Mouse (Mus musculus): Measurements from ENCODE around the gene Olfr1342. TPM values are rescaled to one million over a fixed set of nuclear protein-coding genes. Genes with fewer than 3 reads are reported as not detected.

Olfr1342 gene
- polyA plus RNA-seq, 1 experiment from 2014 or later, result not detected

- H3K4me1 ChIP-seq (replicated peaks), result no peaks in the 10 kb centered on the region
- no peak overlapping the region for H3K4me2 ChIP-seq
- no peak overlapping the region for H3K27ac ChIP-seq
- 15% methylated on average over 2 of the region's 2 CpGs for WGBS (ENCODE audit: insufficient replicate concordance)
- H3K9ac ChIP-seq, result no peak overlapping the region
- no peaks in the 10 kb centered on the region for H3K36me3 ChIP-seq
- no peak overlapping the region for H3K4me3 ChIP-seq (replicated peaks)
- H3K27me3 ChIP-seq, result no peaks in the 10 kb centered on the region
- DNase-seq (no peak), ATAC-seq (ENCODE audit: low read depth) (no peak)
- no peaks in the 10 kb centered on the region for H3K9me3 ChIP-seq (replicated peaks)
Measured at GRCm38 (mm10) chr4:118687086-118687485, 5.5 kb downstream of the Olfr1342 start.

- Histone ChIP-seq H3K36me3 (no peaks in the 10 kb centered on the region), H3K9ac (no peak within 1 kb of the TSS), H3K4me1 (replicated peaks) (no peaks in the 10 kb centered on the region), H3K4me3 (replicated peaks) (no peak within 1 kb of the TSS), H3K27me3 (no peaks in the 10 kb centered on the region), H3K9me3 (replicated peaks) (no peaks in the 10 kb centered on the region), H3K4me2 (no peak within 1 kb of the TSS), H3K27ac (no peak within 1 kb of the TSS)
- ATAC-seq (ENCODE audit: low read depth) (no peak), DNase-seq (no peak)
Measured at GRCm38 (mm10) chr4:118658652-118659051, 33.9 kb downstream of the Olfr1342 start, which contains the start of gene Olfr62. Gene Olfr62, plus strand, starts transcription at chr4:118658952.

- H3K9me3 ChIP-seq (replicated peaks), result no peaks in the 10 kb centered on the region
- H3K4me3 ChIP-seq (replicated peaks), result no peak overlapping the region
- no peak overlapping the region for H3K9ac ChIP-seq
- 7% methylated on average over 2 of the region's 2 CpGs for WGBS (ENCODE audit: insufficient replicate concordance)
- H3K36me3 ChIP-seq, result no peaks in the 10 kb centered on the region
- no peak for DNase-seq
- H3K27ac ChIP-seq, result no peak overlapping the region
- no peak overlapping the region for H3K4me2 ChIP-seq
- H3K4me1 ChIP-seq (replicated peaks), result no peaks in the 10 kb centered on the region
- no peak for ATAC-seq (ENCODE audit: low read depth)
- H3K27me3 ChIP-seq, result no peaks in the 10 kb centered on the region
Measured at GRCm38 (mm10) chr4:118645234-118645633, 47.3 kb downstream of the Olfr1342 start.

- H3K27me3 ChIP-seq, result no peaks in the 10 kb centered on the region
- no peak overlapping the region for H3K4me3 ChIP-seq (replicated peaks)
- DNase-seq (no peak), ATAC-seq (ENCODE audit: low read depth) (no peak)
- no peaks in the 10 kb centered on the region for H3K9me3 ChIP-seq (replicated peaks)
- H3K36me3 ChIP-seq, result no peaks in the 10 kb centered on the region
- H3K4me1 ChIP-seq (replicated peaks), result no peaks in the 10 kb centered on the region
- H3K9ac ChIP-seq, result no peak overlapping the region
- WGBS (ENCODE audit: insufficient replicate concordance), result 38% methylated on average over 20 of the region's 20 CpGs
- H3K27ac ChIP-seq, result no peak overlapping the region
- H3K4me2 ChIP-seq, result no peak overlapping the region
Measured at GRCm38 (mm10) chr4:118642346-118643190, 50.0 kb downstream of the Olfr1342 start.

Other genes with a start within 250 kb of the Olfr1342 start
- gene Mpl, start 235.2 kb downstream of the Olfr1342 start, polyA plus RNA-seq (2015; fragmentation: Nextera tagmentation; extraction: Ambion mirVana), result 10.8 and 10.9 TPM in 2 replicates
- 7.0 and 8.0 TPM in 2 replicates for gene Tie1, start 202.7 kb downstream of the Olfr1342 start, polyA plus RNA-seq (2015; fragmentation: Nextera tagmentation; extraction: Ambion mirVana)
- gene 2610528J11Rik, start 165.8 kb downstream of the Olfr1342 start, polyA plus RNA-seq (2015; fragmentation: Nextera tagmentation; extraction: Ambion mirVana), result 5.2 and 5.6 TPM in 2 replicates
- gene Tmem125, start 148.7 kb downstream of the Olfr1342 start, polyA plus RNA-seq (2015; fragmentation: Nextera tagmentation; extraction: Ambion mirVana), result 0.80 and 0.88 TPM in 2 replicates
- 1.2 and 1.3 TPM in 2 replicates for gene Cfap57, start 72.0 kb downstream of the Olfr1342 start, polyA plus RNA-seq (2015; fragmentation: Nextera tagmentation; extraction: Ambion mirVana)
- 122 and 144 TPM in 2 replicates for gene Ebna1bp2, start 72.0 kb downstream of the Olfr1342 start, polyA plus RNA-seq (2015; fragmentation: Nextera tagmentation; extraction: Ambion mirVana)
- gene Olfr62, start 33.8 kb downstream of the Olfr1342 start, polyA plus RNA-seq (2015; fragmentation: Nextera tagmentation; extraction: Ambion mirVana), result not detected in 2 replicates
- not detected in 2 replicates for gene Olfr1341, start 10.8 kb upstream of the Olfr1342 start, polyA plus RNA-seq (2015; fragmentation: Nextera tagmentation; extraction: Ambion mirVana)
- gene Olfr1340, start 27.4 kb upstream of the Olfr1342 start, polyA plus RNA-seq (2015; fragmentation: Nextera tagmentation; extraction: Ambion mirVana), result not detected in 2 replicates
- not detected in 2 replicates for gene Olfr1339, start 39.4 kb upstream of the Olfr1342 start, polyA plus RNA-seq (2015; fragmentation: Nextera tagmentation; extraction: Ambion mirVana)
- not detected in 2 replicates for gene Olfr1338, start 66.0 kb upstream of the Olfr1342 start, polyA plus RNA-seq (2015; fragmentation: Nextera tagmentation; extraction: Ambion mirVana)
- not detected in 2 replicates for gene Olfr1337, start 89.8 kb upstream of the Olfr1342 start, polyA plus RNA-seq (2015; fragmentation: Nextera tagmentation; extraction: Ambion mirVana)
- not detected in 2 replicates for gene Olfr1335, start 117.2 kb upstream of the Olfr1342 start, polyA plus RNA-seq (2015; fragmentation: Nextera tagmentation; extraction: Ambion mirVana)
- not detected in 2 replicates for gene Olfr1333, start 143.5 kb upstream of the Olfr1342 start, polyA plus RNA-seq (2015; fragmentation: Nextera tagmentation; extraction: Ambion mirVana)
- not detected in 2 replicates for gene Olfr1331, start 171.9 kb upstream of the Olfr1342 start, polyA plus RNA-seq (2015; fragmentation: Nextera tagmentation; extraction: Ambion mirVana)
- gene Olfr1330, start 195.8 kb upstream of the Olfr1342 start, polyA plus RNA-seq (2015; fragmentation: Nextera tagmentation; extraction: Ambion mirVana), result not detected in 2 replicates
- not detected in 2 replicates for gene Olfr1329, start 224.7 kb upstream of the Olfr1342 start, polyA plus RNA-seq (2015; fragmentation: Nextera tagmentation; extraction: Ambion mirVana)
- gene Olfr1328, start 245.9 kb upstream of the Olfr1342 start, polyA plus RNA-seq (2015; fragmentation: Nextera tagmentation; extraction: Ambion mirVana), result not detected in 2 replicates

All from liver, embryonic 13.5 days (tissue).